Mouse (Mus musculus): Measurements from ENCODE around the gene Orm2. TPM values are rescaled to one million over a fixed set of nuclear protein-coding genes. Genes with fewer than 3 reads are reported as not detected.
A peak's percentile ranks its signal among the peaks of the same experiment; 100 is the strongest.
"Not testable (repeated sequence)": the region's sequence is repeated elsewhere in the genome, so short reads cannot be mapped to it uniquely, and the experiment has no call there.

The Orm2 gene
- not detected in 2 replicates for polyA plus RNA-seq (2012; ENCODE audit: insufficient read depth, low replicate concordance)

GRCm38 (mm10) chr4:63362150-63362549 is at the start of gene Orm2:
Gene Orm2, plus strand, starts transcription at chr4:63362449.
- Histone ChIP-seq H3K4me3 (replicated peaks) (no peak within 1 kb of the TSS), H3K4me1 (peaks cover 2% of the 10 kb centered on the region), H3K9me3 (no peaks in the 10 kb centered on the region), H3K27me3 (replicated peaks) (peaks cover 30% of the 10 kb centered on the region), H3K36me3 (replicated peaks; ENCODE audit: low read length) (no peaks in the 10 kb centered on the region)
- TF ChIP-seq FLI1 (IDR thresholded peaks at IDR 0.05; ENCODE audit: low read length) = no peak
- TF ChIP-seq GATA1 (IDR thresholded peaks at IDR 0.05; ENCODE audit: borderline replicate concordance, low read length) = no peak

- H3K4me3 ChIP-seq (replicated peaks) = no peak overlapping the region
- H3K27me3 ChIP-seq (replicated peaks) = peaks cover 85% of the 10 kb centered on the region
- H3K4me1 ChIP-seq = peaks cover 15% of the 10 kb centered on the region
- no peaks in the 10 kb centered on the region for H3K36me3 ChIP-seq (replicated peaks; ENCODE audit: low read length)
- TF ChIP-seq FLI1 (IDR thresholded peaks at IDR 0.05; ENCODE audit: low read length) (no peak), GATA1 (IDR thresholded peaks at IDR 0.05; ENCODE audit: borderline replicate concordance, low read length) (no peak)
- H3K9me3 ChIP-seq = no peaks in the 10 kb centered on the region
These were observed 48.2 kb upstream of the Orm2 start for GRCm38 (mm10) chr4:63314063-63314462.

GRCm38 (mm10) chr4:63316076-63316746 is 46.0 kb upstream of the Orm2 start:
- no peaks in the 10 kb centered on the region for H3K36me3 ChIP-seq (replicated peaks; ENCODE audit: low read length)
- peak overlapping the region; percentile 71 for H3K4me3 ChIP-seq (replicated peaks)
- H3K27me3 ChIP-seq (replicated peaks) = peaks cover 74% of the 10 kb centered on the region
- TF ChIP-seq FLI1 (IDR thresholded peaks at IDR 0.05; ENCODE audit: low read length) (no peak), GATA1 (IDR thresholded peaks at IDR 0.05; ENCODE audit: borderline replicate concordance, low read length) (no peak)
- H3K4me1 ChIP-seq = peaks cover 15% of the 10 kb centered on the region
- H3K9me3 ChIP-seq = no peaks in the 10 kb centered on the region

- Histone ChIP-seq H3K27me3 (replicated peaks) (peaks cover 60% of the 10 kb centered on the region), H3K4me1 (peaks cover 15% of the 10 kb centered on the region)
- H3K36me3 ChIP-seq (replicated peaks; ENCODE audit: low read length); H3K4me3 ChIP-seq (replicated peaks); H3K9me3 ChIP-seq: not testable (repeated sequence)
These were observed 42.7 kb upstream of the Orm2 start for GRCm38 (mm10) chr4:63319566-63319965.

GRCm38 (mm10) chr4:63323275-63323815 is 38.9 kb upstream of the Orm2 start:
- no peak overlapping the region for H3K4me3 ChIP-seq (replicated peaks)
- no peaks in the 10 kb centered on the region for H3K9me3 ChIP-seq
- no peak for TF ChIP-seq FLI1 (IDR thresholded peaks at IDR 0.05; ENCODE audit: low read length)
- no peak for TF ChIP-seq GATA1 (IDR thresholded peaks at IDR 0.05; ENCODE audit: borderline replicate concordance, low read length)
- peaks cover 38% of the 10 kb centered on the region for H3K27me3 ChIP-seq (replicated peaks)
- H3K4me1 ChIP-seq = no peaks in the 10 kb centered on the region
- no peaks in the 10 kb centered on the region for H3K36me3 ChIP-seq (replicated peaks; ENCODE audit: low read length)

GRCm38 (mm10) chr4:63333403-63333802 is 28.8 kb upstream of the Orm2 start:
- Histone ChIP-seq H3K27me3 (replicated peaks) (peaks cover 17% of the 10 kb centered on the region), H3K4me3 (replicated peaks) (no peak overlapping the region), H3K4me1 (no peaks in the 10 kb centered on the region), H3K36me3 (replicated peaks; ENCODE audit: low read length) (no peaks in the 10 kb centered on the region), H3K9me3 (peaks cover 11% of the 10 kb centered on the region; the same call in 1 of the 2 replicates)
- TF ChIP-seq FLI1 (IDR thresholded peaks at IDR 0.05; ENCODE audit: low read length) (no peak), GATA1 (IDR thresholded peaks at IDR 0.05; ENCODE audit: borderline replicate concordance, low read length) (no peak)

- TF ChIP-seq FLI1 (IDR thresholded peaks at IDR 0.05; ENCODE audit: low read length) = no peak
- TF ChIP-seq GATA1 (IDR thresholded peaks at IDR 0.05; ENCODE audit: borderline replicate concordance, low read length) = no peak
- H3K4me1 ChIP-seq = no peaks in the 10 kb centered on the region
- peaks cover 12% of the 10 kb centered on the region for H3K27me3 ChIP-seq (replicated peaks)
- no peaks in the 10 kb centered on the region for H3K36me3 ChIP-seq (replicated peaks; ENCODE audit: low read length)
- H3K4me3 ChIP-seq (replicated peaks) = no peak overlapping the region
- no peaks in the 10 kb centered on the region for H3K9me3 ChIP-seq
These were observed 23.7 kb upstream of the Orm2 start for GRCm38 (mm10) chr4:63338414-63339076.

GRCm38 (mm10) chr4:63342491-63342890 is 19.8 kb upstream of the Orm2 start:
- TF ChIP-seq GATA1 (IDR thresholded peaks at IDR 0.05; ENCODE audit: borderline replicate concordance, low read length) = no peak
- TF ChIP-seq FLI1 (IDR thresholded peaks at IDR 0.05; ENCODE audit: low read length) = no peak
- Histone ChIP-seq H3K27me3 (replicated peaks) (peaks cover 38% of the 10 kb centered on the region), H3K36me3 (replicated peaks; ENCODE audit: low read length) (no peaks in the 10 kb centered on the region), H3K9me3 (no peaks in the 10 kb centered on the region), H3K4me3 (replicated peaks) (no peak overlapping the region), H3K4me1 (no peaks in the 10 kb centered on the region)

GRCm38 (mm10) chr4:63343608-63344007 is 18.6 kb upstream of the Orm2 start:
- H3K36me3 ChIP-seq (replicated peaks; ENCODE audit: low read length) = no peaks in the 10 kb centered on the region
- no peak for TF ChIP-seq GATA1 (IDR thresholded peaks at IDR 0.05; ENCODE audit: borderline replicate concordance, low read length)
- no peaks in the 10 kb centered on the region for H3K4me1 ChIP-seq
- peaks cover 38% of the 10 kb centered on the region for H3K27me3 ChIP-seq (replicated peaks)
- H3K4me3 ChIP-seq (replicated peaks) = no peak overlapping the region
- no peaks in the 10 kb centered on the region for H3K9me3 ChIP-seq

- Histone ChIP-seq H3K4me3 (replicated peaks) (no peak within 1 kb of the TSS), H3K4me1 (no peaks in the 10 kb centered on the region), H3K27me3 (replicated peaks) (peaks cover 37% of the 10 kb centered on the region), H3K9me3 (no peaks in the 10 kb centered on the region), H3K36me3 (replicated peaks; ENCODE audit: low read length) (no peaks in the 10 kb centered on the region)
- TF ChIP-seq GATA1 (IDR thresholded peaks at IDR 0.05; ENCODE audit: borderline replicate concordance, low read length) (no peak), FLI1 (IDR thresholded peaks at IDR 0.05; ENCODE audit: low read length) (no peak)
These were observed 18.0 kb upstream of the Orm2 start, which contains the start of gene Orm1 for GRCm38 (mm10) chr4:63344295-63344694. Gene Orm1, plus strand, starts transcription at chr4:63344560.

Measured in megakaryocyte, embryonic 14.5 days (primary cell).